Mouse (Mus musculus) kidney, adult 9 months (tissue): ENCODE measurements at regions not wholly inside any gene's neighbourhood (a gene's known extent, or its start where the extent isn't known, plus 50 kb on each side); places are given as distances from the start of the nearest gene placed in this dataset.

Source experiments
- DNase-seq: peaks from one replicate; pipeline ENCODE4 v3.0.0; 2022

GRCm38 (mm10) chr1:165086131-165086530 lies 74.4 kb downstream of the Tbx19 start:
- no peak for DNase-seq

- DNase-seq = no peak
Measured at GRCm38 (mm10) chr1:165084753-165085152, 75.8 kb downstream of the Tbx19 start.

- no peak for DNase-seq
Measured at GRCm38 (mm10) chr1:165084179-165084578, 76.4 kb downstream of the Tbx19 start.

DNA sequence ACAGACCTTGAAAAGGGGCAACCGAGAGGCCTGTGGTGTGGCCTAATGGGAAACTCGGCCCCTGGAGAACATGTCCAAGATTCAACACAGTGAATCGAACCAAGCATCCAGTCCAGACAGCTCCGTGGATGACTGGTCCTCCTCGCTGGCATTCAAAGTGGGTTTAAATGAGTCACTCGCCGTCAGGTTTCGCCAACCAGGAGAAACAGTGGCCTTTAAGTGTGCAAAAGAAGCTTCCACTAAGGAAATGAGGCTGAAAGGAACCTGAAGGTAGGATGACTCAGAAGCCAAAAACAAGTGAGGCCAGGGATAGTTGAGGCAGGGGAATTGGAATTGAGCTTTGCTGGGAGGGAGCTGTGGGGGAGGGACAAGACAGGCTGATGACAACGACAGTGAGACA lies 80.2 kb downstream of the Tbx19 start:
- no peak for DNase-seq

DNA sequence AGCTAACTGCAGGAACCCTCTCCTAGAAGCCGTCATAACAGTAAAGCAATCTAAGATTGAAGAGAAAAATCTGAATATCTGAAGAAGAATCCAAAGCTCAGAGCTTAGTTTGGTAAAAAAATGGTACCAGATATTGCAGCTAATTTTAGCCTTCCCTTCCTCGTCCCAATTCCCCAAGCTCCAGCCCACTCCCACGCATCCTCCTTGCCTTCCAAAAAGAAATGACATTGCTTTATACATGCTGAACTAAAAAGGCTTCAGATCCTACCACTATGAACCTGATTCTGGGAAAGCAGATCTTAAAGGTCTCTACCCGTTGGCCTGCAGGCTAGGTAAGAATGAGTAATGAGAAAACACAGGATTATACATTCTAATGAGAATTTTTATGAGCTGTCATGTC lies 83.3 kb downstream of the Tbx19 start:
- DNase-seq = no peak

DNA sequence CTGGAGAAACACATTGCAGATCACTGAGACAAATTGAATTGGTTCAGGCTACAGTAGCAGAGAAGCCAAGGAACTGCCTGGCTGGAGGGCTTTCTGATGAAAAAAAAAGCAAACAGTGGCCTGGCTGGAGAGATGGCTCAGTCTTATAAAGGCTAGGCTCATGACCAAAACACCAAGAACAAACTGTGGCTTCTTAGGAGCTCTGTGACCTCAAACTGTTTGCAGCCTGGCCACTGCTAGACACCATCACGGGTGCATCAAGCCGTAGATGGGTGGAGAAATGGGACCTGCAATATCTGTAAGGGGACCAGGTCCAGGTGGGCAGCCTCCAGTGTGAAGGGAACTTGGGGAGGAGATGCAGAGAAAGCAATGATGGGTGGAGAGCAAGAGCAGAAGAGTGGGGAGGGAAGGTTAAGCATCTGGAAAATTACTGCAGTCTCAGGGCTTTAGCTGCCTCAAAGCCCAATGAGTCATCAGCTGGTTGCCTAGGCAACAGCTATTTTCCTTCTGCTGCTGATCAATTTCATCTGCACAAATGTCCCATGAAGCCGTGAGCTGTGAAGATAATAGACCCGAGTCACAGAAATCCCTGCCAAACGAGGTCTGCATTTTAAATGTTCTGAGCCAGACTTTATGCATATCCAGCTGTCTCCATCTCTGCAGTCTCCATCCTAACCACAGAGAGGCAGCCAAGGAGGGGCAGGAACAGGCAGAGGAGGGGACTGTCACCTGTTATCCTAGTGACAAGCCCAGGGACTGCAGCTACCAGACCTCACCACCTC lies 85.1 kb downstream of the Tbx19 start:
- DNase-seq = no peak

DNA sequence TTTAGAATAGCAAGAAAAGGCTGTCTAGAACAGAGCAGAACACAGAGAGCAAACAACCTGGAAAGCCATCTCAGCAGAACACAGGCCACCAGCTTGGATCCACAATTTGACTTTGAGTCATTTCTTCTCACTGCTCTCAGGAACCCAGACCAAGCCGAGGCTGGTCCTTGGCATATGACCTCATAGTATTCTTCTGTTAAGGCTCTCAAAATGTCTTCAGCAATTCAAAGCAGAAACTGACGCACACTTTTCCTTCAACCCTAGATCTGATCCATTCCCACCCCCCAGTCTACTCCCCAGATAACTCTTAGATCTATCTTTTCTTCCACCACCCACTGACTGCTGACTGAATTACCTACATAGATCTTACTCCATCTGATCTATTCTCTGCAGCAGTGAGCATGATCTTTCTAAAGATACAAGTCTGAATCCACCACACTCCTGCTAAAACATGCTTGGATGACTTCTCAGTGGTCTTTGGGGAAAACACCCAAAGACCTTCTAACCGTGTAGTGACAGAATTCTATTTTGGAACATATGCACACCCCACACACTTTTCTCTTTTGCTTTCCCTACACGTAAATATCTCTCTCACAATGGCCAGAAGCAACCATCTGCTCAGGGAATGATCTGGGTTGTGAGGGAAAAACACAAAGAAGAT lies 88.6 kb downstream of the Tbx19 start:
- no peak for DNase-seq

- no peak for DNase-seq
Measured at GRCm38 (mm10) chr1:165064981-165065380, 95.6 kb downstream of the Tbx19 start.

DNA sequence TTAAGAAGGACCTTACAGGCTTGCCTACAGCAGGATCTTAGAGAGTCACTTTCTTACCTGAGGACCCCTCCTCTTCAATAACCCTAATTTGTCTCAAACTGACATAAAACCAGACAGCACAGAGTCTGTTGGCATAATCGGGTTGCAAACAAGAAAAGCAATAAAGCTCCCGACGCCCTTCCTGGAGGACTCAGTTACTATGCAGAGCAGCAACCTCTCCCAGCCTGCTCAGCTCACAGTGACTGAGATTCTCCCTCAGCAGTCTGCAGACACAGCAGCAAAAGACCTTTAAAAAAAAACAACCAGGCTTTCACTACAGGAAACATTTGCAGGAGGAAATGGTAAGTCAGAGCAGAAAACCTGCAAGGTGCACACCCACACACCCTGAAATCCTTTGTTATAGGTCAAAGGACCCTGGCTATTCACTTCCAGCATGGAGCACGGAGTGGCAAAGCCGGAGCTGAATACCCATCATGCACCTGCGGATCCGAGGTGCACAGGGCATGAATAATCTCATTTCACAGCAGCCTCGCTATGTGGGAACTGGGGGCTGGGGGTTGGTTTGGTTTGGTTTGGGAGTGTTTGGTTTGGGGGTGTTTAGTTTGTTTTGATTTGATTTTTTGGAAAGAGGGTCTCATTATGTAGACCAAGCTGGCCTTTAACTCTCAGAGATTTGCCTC lies 97.6 kb downstream of the Tbx19 start:
- DNase-seq = no peak

DNA sequence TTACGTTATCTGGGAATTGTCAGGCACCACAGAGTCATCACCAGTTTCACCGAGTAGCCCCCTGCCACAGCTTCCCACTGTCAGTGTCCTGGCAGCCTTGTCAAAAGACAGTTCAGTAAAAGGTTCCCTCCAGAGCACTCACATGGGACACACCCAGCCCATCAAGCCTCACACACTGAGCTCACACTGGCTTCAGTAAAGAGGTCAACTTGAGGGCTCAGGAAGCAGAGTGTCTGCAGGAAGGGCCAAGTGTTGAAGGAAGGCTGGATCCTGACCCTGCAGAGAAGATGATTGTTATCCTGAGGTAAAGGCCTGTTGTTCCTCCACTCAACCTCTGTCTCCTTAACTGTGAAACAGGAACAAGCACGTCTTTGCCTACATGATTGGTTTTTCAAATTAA lies 99.2 kb downstream of the Tbx19 start:
- DNase-seq = no peak

- no peak for DNase-seq
Measured at GRCm38 (mm10) chr1:165054245-165054644, 106.3 kb downstream of the Tbx19 start.

GRCm38 (mm10) chr1:165051294-165051693 lies 109.3 kb downstream of the Tbx19 start:
- no peak for DNase-seq

- DNase-seq = no peak
Measured at GRCm38 (mm10) chr1:165050176-165050575, 110.4 kb downstream of the Tbx19 start.

GRCm38 (mm10) chr1:165046637-165047036 lies 111.3 kb upstream of the Xcl1 start:
- DNase-seq = no peak

DNA sequence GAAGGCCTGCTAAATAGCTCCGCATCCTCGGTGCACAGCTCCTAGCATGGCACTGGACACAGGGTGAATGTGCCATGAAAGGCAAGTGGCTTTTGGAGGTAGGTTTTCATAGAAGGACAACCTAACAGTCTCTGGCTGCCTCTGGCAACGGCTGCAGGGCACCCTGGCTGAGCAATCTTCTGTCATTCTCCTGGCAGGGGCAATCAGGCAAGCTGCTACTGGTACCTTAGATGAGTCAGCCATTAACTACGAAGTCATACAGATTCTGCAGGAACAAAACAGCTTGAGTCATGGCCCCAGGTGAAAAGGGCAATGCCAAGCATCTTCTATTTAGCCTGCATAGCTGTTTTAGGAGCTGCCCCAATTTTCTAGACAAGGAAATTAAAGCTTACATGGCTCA lies 110.7 kb upstream of the Xcl1 start:
- DNase-seq = no peak

- DNase-seq = no peak
Measured at GRCm38 (mm10) chr1:165043361-165043760, 108.0 kb upstream of the Xcl1 start.

DNA sequence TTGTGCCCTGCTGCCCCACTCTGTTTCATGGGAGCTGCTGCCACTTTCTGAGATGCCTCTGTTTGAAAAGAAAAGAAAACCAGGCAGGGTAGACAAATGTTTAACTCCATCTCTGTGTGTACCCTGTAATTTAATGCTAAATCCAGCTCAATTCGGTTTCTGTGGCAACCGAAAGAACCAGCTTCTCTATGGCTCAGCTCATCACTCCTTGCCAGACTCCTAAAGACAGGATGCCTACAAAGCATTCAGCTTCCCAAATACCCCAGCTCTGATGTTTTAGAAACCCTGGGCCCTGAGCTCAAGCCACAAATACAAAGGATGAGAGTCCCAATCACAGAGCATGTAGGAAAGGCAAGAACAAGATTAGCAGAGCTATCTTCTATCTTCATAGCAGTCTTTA lies 106.8 kb upstream of the Xcl1 start:
- no peak for DNase-seq

GRCm38 (mm10) chr1:165036631-165037030 lies 101.3 kb upstream of the Xcl1 start:
- no peak for DNase-seq

DNA sequence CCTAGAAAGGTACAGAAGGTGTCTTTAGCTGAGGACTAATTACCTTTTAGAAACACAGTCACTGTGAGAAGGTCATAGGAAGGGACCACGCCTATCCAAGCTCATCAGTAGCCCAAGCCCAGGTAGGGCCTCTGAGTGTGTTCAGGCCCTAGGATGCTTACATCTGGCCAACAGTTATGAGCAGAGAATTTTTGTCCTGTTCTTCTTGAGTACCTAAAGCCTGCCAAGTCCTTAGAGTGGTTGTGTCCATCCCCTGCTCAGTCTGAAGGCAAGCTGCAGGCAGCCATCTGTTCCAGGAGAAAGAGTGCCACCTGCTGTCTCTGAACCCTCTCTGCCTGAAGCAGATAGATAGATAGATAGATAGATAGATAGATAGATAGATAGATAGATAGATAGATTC lies 100.3 kb upstream of the Xcl1 start:
- DNase-seq = peak; percentile 47

GRCm38 (mm10) chr1:165020960-165021563 lies 85.7 kb upstream of the Xcl1 start:
- no peak for DNase-seq

GRCm38 (mm10) chr1:165018692-165019309 lies 83.5 kb upstream of the Xcl1 start:
- DNase-seq = no peak

- no peak for DNase-seq
Measured at GRCm38 (mm10) chr1:165018236-165018635, 82.9 kb upstream of the Xcl1 start.

GRCm38 (mm10) chr1:165017793-165018192 lies 82.5 kb upstream of the Xcl1 start:
- DNase-seq = no peak
